Mouse (Mus musculus): ENCODE measurements at regions not wholly inside any gene's neighbourhood (a gene's known extent, or its start where the extent isn't known, plus 50 kb on each side); places are given as distances from the start of the nearest gene placed in this dataset.

GRCm38 (mm10) chrX:19223336-19223735, 257.8 kb downstream of the Tex13c3 start:
- no peak overlapping the region for H3K9ac ChIP-seq (ENCODE audit: low read length)
- no peak for ATAC-seq (ENCODE audit: insufficient number of reproducible peaks, insufficient read depth, low FRiP score, low read depth)
- no peaks in the 10 kb centered on the region for H3K4me1 ChIP-seq (ENCODE audit: control insufficient read depth in 2 of 2, insufficient read depth in 2 of 2, low read length in 2 of 2)
- H3K27me3 ChIP-seq (ENCODE audit: control insufficient read depth, insufficient read depth, low read length): no peaks in the 10 kb centered on the region
- H3K9me3 ChIP-seq (ENCODE audit: control insufficient read depth, low read length): no peaks in the 10 kb centered on the region
- H3K36me3 ChIP-seq (ENCODE audit: control insufficient read depth, insufficient read depth, low read length): no peaks in the 10 kb centered on the region
- H3K4me2 ChIP-seq (ENCODE audit: low read length): no peak overlapping the region
- H3K27ac ChIP-seq (replicated peaks in 1 of 2; ENCODE audit: control insufficient read depth in 1 of 2, insufficient read depth in 1 of 2, low read depth in 2 of 2, low read length in 2 of 2): no peak overlapping the region
- H3K4me3 ChIP-seq (ENCODE audit: control insufficient read depth in 1 of 2, insufficient read depth in 1 of 2, low read depth in 1 of 2, low read length in 2 of 2): no peak overlapping the region

- Histone ChIP-seq H3K4me3 (ENCODE audit: control insufficient read depth in 1 of 2, insufficient read depth in 1 of 2, low read depth in 1 of 2, low read length in 2 of 2) (no peak overlapping the region), H3K9ac (ENCODE audit: low read length) (no peak overlapping the region), H3K36me3 (ENCODE audit: control insufficient read depth, insufficient read depth, low read length) (no peaks in the 10 kb centered on the region), H3K4me1 (ENCODE audit: control insufficient read depth in 2 of 2, insufficient read depth in 2 of 2, low read length in 2 of 2) (no peaks in the 10 kb centered on the region), H3K4me2 (ENCODE audit: low read length) (no peak overlapping the region), H3K9me3 (ENCODE audit: control insufficient read depth, low read length) (no peaks in the 10 kb centered on the region), H3K27me3 (ENCODE audit: control insufficient read depth, insufficient read depth, low read length) (no peaks in the 10 kb centered on the region), H3K27ac (replicated peaks in 1 of 2; ENCODE audit: control insufficient read depth in 1 of 2, insufficient read depth in 1 of 2, low read depth in 2 of 2, low read length in 2 of 2) (no peak overlapping the region)
- no peak for ATAC-seq (ENCODE audit: insufficient number of reproducible peaks, insufficient read depth, low FRiP score, low read depth)
- 89% methylated on average over 1 of the region's 1 CpGs for WGBS
These were observed 260.2 kb downstream of the Tex13c3 start for GRCm38 (mm10) chrX:19220785-19221496.

- Histone ChIP-seq H3K4me1 (ENCODE audit: control insufficient read depth in 2 of 2, insufficient read depth in 2 of 2, low read length in 2 of 2) (no peaks in the 10 kb centered on the region), H3K9ac (ENCODE audit: low read length) (no peak overlapping the region), H3K4me3 (ENCODE audit: control insufficient read depth in 1 of 2, insufficient read depth in 1 of 2, low read depth in 1 of 2, low read length in 2 of 2) (no peak overlapping the region), H3K27me3 (ENCODE audit: control insufficient read depth, insufficient read depth, low read length) (no peaks in the 10 kb centered on the region), H3K9me3 (ENCODE audit: control insufficient read depth, low read length) (no peaks in the 10 kb centered on the region), H3K27ac (replicated peaks in 1 of 2; ENCODE audit: control insufficient read depth in 1 of 2, insufficient read depth in 1 of 2, low read depth in 2 of 2, low read length in 2 of 2) (no peak overlapping the region), H3K36me3 (ENCODE audit: control insufficient read depth, insufficient read depth, low read length) (no peaks in the 10 kb centered on the region), H3K4me2 (ENCODE audit: low read length) (no peak overlapping the region)
- ATAC-seq (ENCODE audit: insufficient number of reproducible peaks, insufficient read depth, low FRiP score, low read depth): no peak
- WGBS: 76% methylated on average over 2 of the region's 2 CpGs
These were observed 261.4 kb downstream of the Tex13c3 start for GRCm38 (mm10) chrX:19219727-19220126.

GRCm38 (mm10) chrX:19219301-19219700, 261.8 kb downstream of the Tex13c3 start:
- H3K4me1 ChIP-seq (ENCODE audit: control insufficient read depth in 2 of 2, insufficient read depth in 2 of 2, low read length in 2 of 2): no peaks in the 10 kb centered on the region
- no peak overlapping the region for H3K4me2 ChIP-seq (ENCODE audit: low read length)
- no peak overlapping the region for H3K4me3 ChIP-seq (ENCODE audit: control insufficient read depth in 1 of 2, insufficient read depth in 1 of 2, low read depth in 1 of 2, low read length in 2 of 2)
- H3K36me3 ChIP-seq (ENCODE audit: control insufficient read depth, insufficient read depth, low read length): no peaks in the 10 kb centered on the region
- no peak overlapping the region for H3K9ac ChIP-seq (ENCODE audit: low read length)
- H3K27me3 ChIP-seq (ENCODE audit: control insufficient read depth, insufficient read depth, low read length): no peaks in the 10 kb centered on the region
- no peaks in the 10 kb centered on the region for H3K9me3 ChIP-seq (ENCODE audit: control insufficient read depth, low read length)
- no peak overlapping the region for H3K27ac ChIP-seq (replicated peaks in 1 of 2; ENCODE audit: control insufficient read depth in 1 of 2, insufficient read depth in 1 of 2, low read depth in 2 of 2, low read length in 2 of 2)
- ATAC-seq (ENCODE audit: insufficient number of reproducible peaks, insufficient read depth, low FRiP score, low read depth): no peak
- 76% methylated on average over 2 of the region's 2 CpGs for WGBS

- WGBS: 75% methylated on average over 1 of the region's 1 CpGs
- H3K4me3 ChIP-seq (ENCODE audit: control insufficient read depth in 1 of 2, insufficient read depth in 1 of 2, low read depth in 1 of 2, low read length in 2 of 2): no peak overlapping the region
- no peak overlapping the region for H3K4me2 ChIP-seq (ENCODE audit: low read length)
- no peaks in the 10 kb centered on the region for H3K4me1 ChIP-seq (ENCODE audit: control insufficient read depth in 2 of 2, insufficient read depth in 2 of 2, low read length in 2 of 2)
- H3K9me3 ChIP-seq (ENCODE audit: control insufficient read depth, low read length): no peaks in the 10 kb centered on the region
- H3K36me3 ChIP-seq (ENCODE audit: control insufficient read depth, insufficient read depth, low read length): no peaks in the 10 kb centered on the region
- H3K27me3 ChIP-seq (ENCODE audit: control insufficient read depth, insufficient read depth, low read length): no peaks in the 10 kb centered on the region
- H3K9ac ChIP-seq (ENCODE audit: low read length): no peak overlapping the region
- no peak overlapping the region for H3K27ac ChIP-seq (replicated peaks in 1 of 2; ENCODE audit: control insufficient read depth in 1 of 2, insufficient read depth in 1 of 2, low read depth in 2 of 2, low read length in 2 of 2)
- no peak for ATAC-seq (ENCODE audit: insufficient number of reproducible peaks, insufficient read depth, low FRiP score, low read depth)
These were observed 274.7 kb downstream of the Tex13c3 start for GRCm38 (mm10) chrX:19206420-19206819.

- no peak for ATAC-seq (ENCODE audit: insufficient number of reproducible peaks, insufficient read depth, low FRiP score, low read depth)
- Histone ChIP-seq H3K4me2 (ENCODE audit: low read length) (no peak overlapping the region), H3K36me3 (ENCODE audit: control insufficient read depth, insufficient read depth, low read length) (no peaks in the 10 kb centered on the region), H3K4me3 (ENCODE audit: control insufficient read depth in 1 of 2, insufficient read depth in 1 of 2, low read depth in 1 of 2, low read length in 2 of 2) (no peak overlapping the region), H3K27ac (replicated peaks in 1 of 2; ENCODE audit: control insufficient read depth in 1 of 2, insufficient read depth in 1 of 2, low read depth in 2 of 2, low read length in 2 of 2) (no peak overlapping the region), H3K27me3 (ENCODE audit: control insufficient read depth, insufficient read depth, low read length) (no peaks in the 10 kb centered on the region), H3K9me3 (ENCODE audit: control insufficient read depth, low read length) (no peaks in the 10 kb centered on the region), H3K4me1 (ENCODE audit: control insufficient read depth in 2 of 2, insufficient read depth in 2 of 2, low read length in 2 of 2) (no peaks in the 10 kb centered on the region), H3K9ac (ENCODE audit: low read length) (no peak overlapping the region)
- 57% methylated on average over 1 of the region's 1 CpGs for WGBS
These were observed 278.6 kb downstream of the Tex13c3 start for GRCm38 (mm10) chrX:19202542-19202941.

GRCm38 (mm10) chrX:19201383-19201782, 279.7 kb downstream of the Tex13c3 start:
- H3K27me3 ChIP-seq (ENCODE audit: control insufficient read depth, insufficient read depth, low read length): no peaks in the 10 kb centered on the region
- H3K4me3 ChIP-seq (ENCODE audit: control insufficient read depth in 1 of 2, insufficient read depth in 1 of 2, low read depth in 1 of 2, low read length in 2 of 2): no peak overlapping the region
- no peak for ATAC-seq (ENCODE audit: insufficient number of reproducible peaks, insufficient read depth, low FRiP score, low read depth)
- no peak overlapping the region for H3K9ac ChIP-seq (ENCODE audit: low read length)
- no peaks in the 10 kb centered on the region for H3K4me1 ChIP-seq (ENCODE audit: control insufficient read depth in 2 of 2, insufficient read depth in 2 of 2, low read length in 2 of 2)
- no peak overlapping the region for H3K27ac ChIP-seq (replicated peaks in 1 of 2; ENCODE audit: control insufficient read depth in 1 of 2, insufficient read depth in 1 of 2, low read depth in 2 of 2, low read length in 2 of 2)
- no peak overlapping the region for H3K4me2 ChIP-seq (ENCODE audit: low read length)
- no peaks in the 10 kb centered on the region for H3K9me3 ChIP-seq (ENCODE audit: control insufficient read depth, low read length)
- 56% methylated on average over 1 of the region's 1 CpGs for WGBS
- H3K36me3 ChIP-seq (ENCODE audit: control insufficient read depth, insufficient read depth, low read length): no peaks in the 10 kb centered on the region

GRCm38 (mm10) chrX:19199531-19199930, 281.6 kb downstream of the Tex13c3 start:
- WGBS: 76% methylated on average over 3 of the region's 3 CpGs
- H3K27me3 ChIP-seq (ENCODE audit: control insufficient read depth, insufficient read depth, low read length): no peaks in the 10 kb centered on the region

More at GRCm38 (mm10) chrX:19199531-19199930, 281.6 kb downstream of the Tex13c3 start:
- H3K27ac ChIP-seq (replicated peaks in 1 of 2; ENCODE audit: control insufficient read depth in 1 of 2, insufficient read depth in 1 of 2, low read depth in 2 of 2, low read length in 2 of 2): no peak overlapping the region
- no peaks in the 10 kb centered on the region for H3K36me3 ChIP-seq (ENCODE audit: control insufficient read depth, insufficient read depth, low read length)
- H3K4me2 ChIP-seq (ENCODE audit: low read length): no peak overlapping the region
- no peak overlapping the region for H3K9ac ChIP-seq (ENCODE audit: low read length)
- no peaks in the 10 kb centered on the region for H3K4me1 ChIP-seq (ENCODE audit: control insufficient read depth in 2 of 2, insufficient read depth in 2 of 2, low read length in 2 of 2)
- H3K9me3 ChIP-seq (ENCODE audit: control insufficient read depth, low read length): no peaks in the 10 kb centered on the region
- no peak for ATAC-seq (ENCODE audit: insufficient number of reproducible peaks, insufficient read depth, low FRiP score, low read depth)
- no peak overlapping the region for H3K4me3 ChIP-seq (ENCODE audit: control insufficient read depth in 1 of 2, insufficient read depth in 1 of 2, low read depth in 1 of 2, low read length in 2 of 2)

Measured in heart, embryonic 14.5 days (tissue).